Mouse (Mus musculus) macrophage (primary cell): ENCODE measurements around the gene Otogl. TPM values are rescaled to one million over a fixed set of nuclear protein-coding genes. Genes with fewer than 3 reads are reported as not detected.
"Not testable (repeated sequence)": the region's sequence is repeated elsewhere in the genome, so short reads cannot be mapped to it uniquely, and the experiment has no call there.

Experiments
- H3K27ac ChIP-seq: fragments of 350-480 bp; formaldehyde crosslinking; 2 replicates; pipeline ENCODE4 v1.9.0; 2021
- H3K36me3 ChIP-seq: fragments of 350-480 bp; formaldehyde crosslinking; 2 replicates; pipeline ENCODE4 v1.9.0; 2021; ENCODE audit errors: inconsistent target
- H3K4me3 ChIP-seq: fragments of 350-480 bp; formaldehyde crosslinking; 2 replicates; pipeline ENCODE4 v1.9.0; 2021; ENCODE audit errors: inconsistent target
- H3K79me2 ChIP-seq: fragments of 350-480 bp; formaldehyde crosslinking; 2 replicates; pipeline ENCODE4 v1.9.0; 2021; ENCODE audit errors: inconsistent target
- WGBS: methylation state at CpG from one replicate; pipeline ENCODE4 v1.1.7; 2026; ENCODE audit warnings: inconsistent platforms; ENCODE audit not compliant: missing documents; 5-methylcytosine and 5-hydroxymethylcytosine counted together
- polyA plus RNA-seq: library from polyadenylated mRNA; stranded (reverse); fragments of 250-400 nt; gene quantifications from 3 replicates; pipeline ENCODE4 v1.2.4, GENCODE M21; 2018; ENCODE audit warnings: inconsistent platforms

The Otogl gene
- polyA plus RNA-seq, 1 experiment from 2014 or later, result not detected

DNA sequence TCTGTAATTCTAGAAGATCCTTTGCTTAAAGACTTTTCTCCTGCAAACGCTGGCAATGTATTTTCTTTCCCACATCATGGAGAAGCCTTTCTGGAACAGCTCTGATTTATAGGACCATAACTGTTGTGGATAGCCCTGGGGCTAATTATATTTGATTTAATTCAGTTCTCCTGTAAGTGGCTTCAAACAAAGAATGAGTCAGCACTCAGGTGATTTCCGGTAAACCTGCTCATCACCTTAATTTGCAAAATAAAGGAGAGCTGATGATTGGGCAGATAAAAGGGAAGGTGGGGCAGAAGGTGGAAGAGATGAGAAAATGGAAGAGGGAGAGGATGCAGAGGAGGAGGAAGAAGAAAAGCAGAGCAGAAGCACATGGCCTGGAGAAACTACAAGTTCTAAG lies 107.6 kb downstream of the Otogl start:
- not testable (repeated sequence) for H3K36me3 ChIP-seq, H3K79me2 ChIP-seq, H3K4me3 ChIP-seq, H3K27ac ChIP-seq
- WGBS, result 60% methylated on average over 2 of the region's 2 CpGs

DNA sequence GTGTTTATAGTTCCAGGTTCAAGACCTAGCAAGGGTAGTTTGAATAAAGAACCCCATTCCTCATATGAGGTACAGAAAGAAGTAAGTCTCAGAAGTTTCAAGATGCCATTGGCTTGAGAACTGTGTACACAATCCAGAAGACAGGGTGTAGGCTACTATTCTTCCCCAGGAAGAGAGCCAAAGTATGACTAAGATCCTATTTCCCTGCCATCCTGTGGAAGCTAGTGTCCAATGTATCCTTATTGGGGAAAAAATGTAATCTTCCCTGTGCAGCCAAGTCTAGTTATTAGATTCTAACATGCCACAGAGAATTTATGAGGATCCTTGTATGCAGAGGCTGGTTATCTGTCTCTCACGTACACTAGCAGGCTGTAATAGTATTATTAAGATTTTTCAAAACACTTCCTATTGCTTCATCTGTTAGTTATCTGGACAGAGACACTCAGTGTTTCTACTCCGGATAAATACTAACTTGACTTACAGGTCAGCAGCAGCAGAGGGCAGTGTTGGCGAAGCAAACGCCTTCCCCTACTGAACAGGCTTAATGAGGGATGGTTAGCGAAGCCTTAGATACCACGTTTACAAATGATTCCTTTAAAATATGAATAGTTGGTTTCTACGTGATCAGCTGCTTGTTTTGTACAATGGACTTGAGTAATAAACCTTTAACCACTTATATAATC lies 112.1 kb downstream of the Otogl start:
- Histone ChIP-seq H3K27ac (no peak overlapping the region), H3K36me3 (no peaks in the 10 kb centered on the region), H3K79me2 (no peaks in the 10 kb centered on the region), H3K4me3 (no peak overlapping the region)
- WGBS, result 0% methylated on average over 5 of the region's 7 CpGs

DNA sequence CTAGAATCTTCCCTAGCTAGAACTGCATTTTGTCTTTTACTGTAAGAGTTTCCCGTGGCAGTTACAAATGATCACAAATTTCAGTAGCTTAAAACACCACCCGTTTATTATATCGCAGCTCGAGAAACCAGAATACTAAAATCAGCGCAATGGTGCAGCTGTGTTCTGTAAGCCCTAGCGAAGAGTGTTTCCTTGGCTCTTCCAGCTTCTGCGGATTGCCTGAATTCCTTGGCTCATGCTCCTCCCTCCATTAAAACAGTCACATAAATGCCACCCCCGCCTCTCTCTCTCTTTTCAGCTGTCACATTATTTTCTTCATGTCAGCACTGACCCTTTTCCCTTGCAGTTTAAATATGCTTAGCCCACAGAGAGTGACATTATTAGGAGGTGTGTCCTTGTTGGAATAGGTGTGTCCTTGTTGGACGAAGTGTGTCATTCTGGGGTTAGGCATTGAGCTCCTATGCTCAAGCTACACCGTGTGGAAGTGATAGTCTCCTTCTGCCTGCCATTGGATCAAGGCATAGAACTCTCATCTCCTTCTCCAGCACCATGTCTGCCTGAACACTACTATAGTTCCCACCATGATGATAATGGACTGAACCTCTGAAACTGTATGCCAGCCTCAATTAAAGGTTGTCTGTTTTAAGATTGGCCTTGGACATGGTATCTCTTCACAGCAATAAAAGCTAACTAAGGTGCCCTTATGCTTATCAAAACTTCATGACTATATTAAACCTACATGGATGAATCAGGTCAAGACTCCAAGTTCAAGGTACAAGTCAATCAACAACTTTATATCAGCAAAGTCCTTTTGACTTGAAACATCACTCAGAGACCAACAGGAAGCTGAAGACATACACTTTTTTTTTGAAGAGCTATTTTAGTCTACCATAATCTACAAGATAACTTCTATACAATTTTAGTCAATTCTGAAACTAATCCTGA lies 116.8 kb downstream of the Otogl start:
- WGBS, result 79% methylated on average over 10 of the region's 10 CpGs
- no peaks in the 10 kb centered on the region for H3K79me2 ChIP-seq
- no peaks in the 10 kb centered on the region for H3K36me3 ChIP-seq
- H3K4me3 ChIP-seq, result no peak overlapping the region
- no peak overlapping the region for H3K27ac ChIP-seq

DNA sequence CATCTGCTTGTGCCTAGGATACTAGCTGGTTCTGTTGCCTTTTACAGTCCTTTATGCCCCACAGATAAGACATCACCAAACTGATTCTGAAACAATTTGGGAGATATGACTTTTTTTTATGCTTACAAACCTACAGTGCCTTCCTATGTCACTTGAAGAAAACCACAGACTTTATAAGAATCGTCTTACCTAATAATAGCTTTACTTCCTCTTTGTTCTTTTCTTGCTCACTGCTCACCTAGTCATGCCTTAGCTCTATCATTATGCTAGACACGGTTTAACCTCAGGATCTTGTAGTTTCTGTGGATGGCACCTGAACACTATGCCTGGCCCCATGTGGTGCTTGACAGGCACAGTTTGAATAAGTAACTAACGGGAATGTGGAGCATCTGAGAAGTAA lies 119.4 kb downstream of the Otogl start:
- H3K36me3 ChIP-seq, result no peaks in the 10 kb centered on the region
- H3K4me3 ChIP-seq, result no peak overlapping the region
- 24% methylated on average over 3 of the region's 3 CpGs for whole genome bisulfite sequencing
- H3K27ac ChIP-seq, result no peak overlapping the region
- no peaks in the 10 kb centered on the region for H3K79me2 ChIP-seq

DNA sequence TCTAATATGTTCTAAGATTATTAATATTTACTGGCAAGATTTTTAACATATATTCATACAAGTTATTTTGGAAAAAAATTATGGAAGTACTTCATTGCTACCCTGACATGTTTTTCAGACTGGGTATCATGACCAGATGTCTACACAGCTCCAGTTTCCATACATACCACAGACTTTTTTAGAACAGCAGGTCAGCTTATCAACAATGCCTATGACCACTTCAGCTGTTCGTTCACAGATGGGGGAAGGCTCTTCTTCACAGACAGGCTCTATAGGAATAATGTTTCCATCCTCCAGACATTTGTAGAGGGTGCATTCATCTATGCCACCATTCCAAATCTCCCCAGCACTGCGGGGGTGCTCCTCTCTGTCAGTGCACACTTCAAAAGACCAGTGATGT lies 132.4 kb downstream of the Otogl start:
- Histone ChIP-seq H3K79me2 (no peaks in the 10 kb centered on the region), H3K36me3 (no peaks in the 10 kb centered on the region), H3K27ac (no peak overlapping the region), H3K4me3 (no peak overlapping the region)
- WGBS, result 83% methylated on average over 2 of the region's 2 CpGs

DNA sequence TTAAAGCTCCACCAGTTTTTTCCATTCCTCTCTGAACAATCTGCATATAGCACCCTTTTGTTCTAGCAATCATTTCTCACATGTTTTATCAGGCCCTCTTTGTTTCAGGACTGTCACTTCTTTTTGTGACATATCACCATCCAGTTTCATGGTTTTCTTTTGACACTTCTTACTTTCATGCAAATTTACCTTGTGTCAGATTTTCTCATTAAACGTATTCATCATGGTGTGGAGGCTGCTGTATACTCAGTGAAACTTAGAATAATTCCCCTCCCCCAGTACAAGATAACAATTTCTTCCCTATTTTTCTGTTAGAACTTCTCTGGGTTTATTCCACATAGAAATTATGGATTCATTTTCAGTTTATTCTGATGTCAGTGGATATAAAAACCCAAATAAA lies 152.3 kb downstream of the Otogl start:
- H3K4me3 ChIP-seq, result no peak overlapping the region
- no peaks in the 10 kb centered on the region for H3K36me3 ChIP-seq
- no peaks in the 10 kb centered on the region for H3K79me2 ChIP-seq
- WGBS, result 60% methylated on average over 1 of the region's 1 CpGs
- H3K27ac ChIP-seq, result no peak overlapping the region

DNA sequence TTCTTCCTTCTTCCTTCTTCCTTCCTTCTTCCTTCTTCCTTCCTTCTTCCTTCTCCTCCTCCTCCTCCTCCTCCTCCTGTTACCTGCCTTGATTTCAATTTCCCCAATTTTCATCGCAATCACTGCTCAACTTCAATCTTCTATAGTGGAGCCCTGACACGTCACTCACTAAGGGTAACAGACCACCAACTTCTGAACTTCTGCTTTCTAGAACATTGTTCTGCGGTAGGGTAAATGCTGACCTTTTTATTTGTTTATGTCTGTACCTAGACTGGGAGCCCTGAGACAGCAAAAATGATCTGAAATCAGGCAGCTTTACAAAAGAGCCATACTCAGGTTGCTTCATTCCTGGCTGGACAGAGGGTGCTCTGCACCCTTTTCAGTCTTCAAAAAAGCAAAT lies 158.5 kb downstream of the Otogl start:
- Histone ChIP-seq H3K4me3 (no peak overlapping the region), H3K27ac (no peak overlapping the region), H3K36me3 (no peaks in the 10 kb centered on the region), H3K79me2 (no peaks in the 10 kb centered on the region)
- WGBS, result 31% methylated on average over 3 of the region's 3 CpGs

DNA sequence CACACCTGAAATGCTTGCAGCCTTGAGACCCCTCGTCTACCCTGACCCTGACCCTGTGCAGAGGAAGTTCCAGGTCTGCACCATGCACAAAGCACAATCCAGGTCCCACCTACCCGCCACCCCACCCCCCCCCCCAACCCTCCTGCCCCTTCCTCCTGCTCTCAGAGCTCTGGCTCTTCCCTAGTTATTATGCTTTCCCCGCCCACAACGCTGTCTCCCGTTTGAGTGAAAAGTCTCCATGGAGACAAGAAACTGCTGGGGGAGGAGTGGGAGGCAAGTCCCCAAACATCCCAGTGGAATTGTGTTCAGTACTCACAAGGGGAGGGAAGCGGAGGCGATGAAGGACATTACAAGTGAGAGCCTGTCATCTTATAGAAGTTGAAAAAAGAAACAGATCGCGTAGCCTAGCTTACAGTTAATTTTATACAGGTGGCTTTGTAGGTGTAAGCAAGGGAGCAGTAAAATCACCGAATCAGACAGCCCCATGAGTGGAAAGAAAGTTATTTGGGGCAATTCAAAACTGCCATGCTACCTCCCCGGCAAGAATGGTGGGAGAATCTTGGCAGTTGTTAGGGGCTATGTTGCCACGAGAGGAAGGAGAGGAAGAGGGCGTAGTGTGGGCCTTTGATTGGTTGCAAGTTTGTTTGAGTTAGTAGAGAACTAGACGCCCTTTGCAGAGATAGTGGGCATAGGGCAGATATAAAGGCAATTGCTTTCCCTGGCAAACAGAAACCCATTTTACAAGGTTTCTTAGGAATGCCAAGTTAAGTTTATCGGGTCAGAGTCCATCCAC lies 159.4 kb downstream of the Otogl start:
- WGBS, result 44% methylated on average over 13 of the region's 15 CpGs

DNA sequence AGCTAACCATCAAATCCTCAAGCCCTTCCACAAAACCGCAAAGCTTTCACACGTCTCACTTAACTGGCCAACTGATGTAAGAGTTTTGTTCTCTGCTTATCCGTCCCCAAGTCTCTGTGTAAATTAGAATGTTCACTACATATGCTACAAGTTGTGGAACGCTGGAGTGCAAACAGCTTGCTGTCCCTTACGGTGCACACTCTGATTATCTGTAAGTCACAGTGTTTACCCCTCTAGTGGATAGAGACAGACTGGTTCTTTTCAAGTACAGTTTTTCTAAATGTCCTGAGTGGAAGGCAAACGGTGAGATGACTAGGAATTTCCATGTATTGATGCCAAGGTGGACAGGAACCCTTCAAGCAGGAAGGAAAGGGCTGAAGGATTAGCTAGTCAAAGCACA lies 160.0 kb downstream of the Otogl start:
- WGBS, result 34% methylated on average over 6 of the region's 6 CpGs
- H3K4me3 ChIP-seq, result no peak overlapping the region
- no peaks in the 10 kb centered on the region for H3K79me2 ChIP-seq
- H3K27ac ChIP-seq, result no peak overlapping the region
- no peaks in the 10 kb centered on the region for H3K36me3 ChIP-seq

More for the DNA sequence above, 159.4 kb downstream of the Otogl start:
- Histone ChIP-seq H3K79me2 (no peaks in the 10 kb centered on the region), H3K4me3 (no peak overlapping the region), H3K36me3 (no peaks in the 10 kb centered on the region), H3K27ac (no peak overlapping the region)

DNA sequence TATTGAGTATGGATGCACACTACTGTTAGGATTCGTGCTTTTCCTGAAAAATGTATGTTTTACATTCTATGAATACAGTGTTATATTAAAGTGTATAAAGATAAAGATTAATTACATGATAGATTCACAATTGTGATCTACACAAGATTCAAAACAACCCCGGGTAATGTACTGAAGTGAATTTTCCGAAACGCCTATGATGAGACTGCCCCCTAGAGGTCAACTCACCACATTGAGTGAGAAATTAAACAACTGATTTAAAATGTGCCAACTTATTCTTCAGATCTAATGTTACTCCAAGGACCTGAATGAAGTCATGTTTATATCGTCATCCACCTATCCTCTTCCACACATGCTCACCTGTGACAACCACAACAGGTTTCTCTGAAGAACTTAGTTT lies 164.4 kb downstream of the Otogl start:
- WGBS, result 11% methylated on average over 5 of the region's 5 CpGs
- Histone ChIP-seq H3K27ac (no peak overlapping the region), H3K36me3 (no peaks in the 10 kb centered on the region), H3K4me3 (no peak overlapping the region), H3K79me2 (no peaks in the 10 kb centered on the region)

DNA sequence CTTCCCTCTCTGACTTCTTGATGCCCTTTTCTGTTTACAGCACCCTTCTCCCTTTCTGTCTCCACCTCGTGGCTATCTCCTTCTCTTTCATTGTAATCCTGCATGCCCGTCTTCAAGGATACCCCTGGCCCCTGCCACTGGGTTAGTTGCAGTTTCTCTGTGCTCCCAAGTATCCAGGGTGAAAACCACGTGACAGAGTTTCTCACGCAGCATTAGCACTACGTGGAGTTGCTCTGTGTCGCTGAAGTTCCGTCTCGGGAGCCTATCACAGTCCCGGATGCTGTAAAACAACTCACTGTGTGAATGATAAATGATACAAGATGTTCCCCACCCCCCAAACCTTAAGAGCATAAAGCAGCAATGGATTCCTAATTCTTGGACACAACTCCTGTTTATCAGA lies 165.2 kb downstream of the Otogl start:
- no peak overlapping the region for H3K4me3 ChIP-seq
- 27% methylated on average over 9 of the region's 9 CpGs for WGBS
- no peak overlapping the region for H3K27ac ChIP-seq

DNA sequence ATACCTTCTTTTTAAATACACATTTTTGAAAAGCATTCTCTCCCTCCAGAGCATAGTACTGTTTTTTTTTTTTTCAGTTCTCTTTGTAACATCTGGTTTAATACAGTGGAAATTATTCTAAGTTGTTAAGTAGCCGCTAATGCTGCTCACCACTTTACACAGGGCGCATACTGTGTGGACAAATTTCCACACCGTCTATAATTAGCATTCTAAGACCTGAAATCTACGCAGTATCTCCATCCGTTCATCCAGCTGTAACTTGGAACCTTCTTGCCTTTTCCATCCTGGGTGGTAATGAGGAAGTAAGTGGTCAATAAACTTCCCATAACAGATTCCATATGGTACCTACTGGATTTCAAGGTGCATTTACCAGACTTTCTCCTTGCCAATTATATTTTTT lies 172.1 kb downstream of the Otogl start:
- Histone ChIP-seq H3K4me3 (no peak overlapping the region), H3K27ac (no peak overlapping the region), H3K36me3 (no peaks in the 10 kb centered on the region), H3K79me2 (no peaks in the 10 kb centered on the region)
- WGBS, result 88% methylated on average over 5 of the region's 5 CpGs

More for the DNA sequence above, 165.2 kb downstream of the Otogl start:
- no peaks in the 10 kb centered on the region for H3K36me3 ChIP-seq
- no peaks in the 10 kb centered on the region for H3K79me2 ChIP-seq

DNA sequence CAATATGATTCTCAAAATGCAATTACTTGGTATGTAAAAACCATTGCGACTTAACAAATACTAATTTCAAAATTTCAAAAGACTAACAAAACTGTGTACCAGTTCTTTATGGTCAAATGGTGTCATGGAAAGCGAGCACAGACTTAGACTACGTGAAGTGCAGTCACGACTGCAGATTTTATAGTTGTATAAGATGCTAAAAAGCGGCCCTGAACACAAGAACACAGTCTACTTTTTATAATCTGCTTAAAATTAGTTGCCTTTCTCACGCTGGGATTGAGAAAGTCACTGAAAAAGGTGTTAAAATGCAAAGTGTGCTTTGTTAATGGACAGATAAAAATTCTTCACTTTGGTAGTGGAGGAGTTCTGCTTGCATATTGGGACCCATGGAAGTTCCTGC lies 174.2 kb downstream of the Otogl start:
- Histone ChIP-seq H3K36me3 (no peaks in the 10 kb centered on the region), H3K79me2 (no peaks in the 10 kb centered on the region), H3K4me3 (no peak overlapping the region), H3K27ac (no peak overlapping the region)
- 88% methylated on average over 6 of the region's 6 CpGs for WGBS

DNA sequence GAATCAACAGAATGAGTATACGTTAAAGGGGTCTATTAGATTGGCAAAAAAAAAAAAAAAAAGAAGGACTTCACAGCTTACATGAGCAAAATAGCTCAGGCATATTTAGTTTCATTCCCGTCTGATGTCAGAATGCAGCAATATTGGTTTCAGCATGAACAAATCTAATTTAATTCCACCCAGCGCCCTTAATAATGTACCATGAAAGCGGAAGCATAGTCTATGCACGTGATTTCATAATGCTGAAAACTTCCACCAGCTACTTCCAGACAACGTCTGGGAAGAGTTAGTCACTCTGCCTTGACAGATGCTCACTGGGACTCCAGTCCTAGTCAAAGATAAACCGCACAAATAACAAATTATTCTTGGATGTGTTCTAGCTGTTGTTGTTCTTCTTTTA lies 176.5 kb downstream of the Otogl start:
- Histone ChIP-seq H3K4me3 (no peak overlapping the region), H3K27ac (no peak overlapping the region), H3K79me2 (no peaks in the 10 kb centered on the region), H3K36me3 (no peaks in the 10 kb centered on the region)
- 93% methylated on average over 7 of the region's 7 CpGs for WGBS

DNA sequence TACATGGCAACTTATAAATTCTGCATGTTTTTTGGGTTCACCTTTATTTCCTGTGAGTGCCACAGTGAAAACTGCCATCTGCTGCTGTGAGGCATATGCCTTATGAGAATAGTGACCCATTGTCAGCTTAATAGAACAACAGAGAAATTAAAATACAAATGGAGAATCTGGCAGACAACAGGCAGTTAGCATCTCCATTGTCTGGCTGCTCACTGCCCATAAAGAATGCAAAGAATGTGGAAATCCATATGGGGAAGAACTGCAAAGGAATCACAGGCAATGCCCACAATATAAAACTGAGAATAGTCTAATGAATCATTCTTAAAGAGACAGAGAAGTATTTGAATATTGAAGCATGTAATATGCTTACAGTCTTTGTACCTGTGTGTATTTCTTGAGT lies 177.6 kb downstream of the Otogl start:
- no peak overlapping the region for H3K4me3 ChIP-seq
- H3K36me3 ChIP-seq, result no peaks in the 10 kb centered on the region
- H3K27ac ChIP-seq, result no peak overlapping the region
- no peaks in the 10 kb centered on the region for H3K79me2 ChIP-seq
